Mouse (Mus musculus): ENCODE measurements at regions not wholly inside any gene's neighbourhood (a gene's known extent, or its start where the extent isn't known, plus 50 kb on each side); places are given as distances from the start of the nearest gene placed in this dataset.

DNA sequence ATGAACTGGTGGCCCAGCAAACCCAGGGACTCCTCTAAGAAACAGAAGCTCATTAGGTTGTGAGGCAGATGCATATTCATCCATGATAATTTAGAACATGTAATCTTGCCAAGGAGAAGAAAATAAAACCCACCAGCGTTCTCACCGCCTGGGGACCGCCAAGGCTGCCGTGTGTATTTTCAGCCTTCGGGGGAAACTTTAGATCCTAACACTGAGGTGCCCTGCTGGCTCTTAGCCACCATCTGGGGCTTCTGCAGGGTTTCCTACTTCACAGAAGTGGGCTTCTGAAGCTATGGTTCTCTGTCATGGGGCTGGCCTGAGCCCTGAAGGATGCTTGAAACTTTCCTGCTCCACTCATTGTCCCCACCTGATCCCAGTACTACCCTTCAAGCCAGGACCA, 90.8 kb upstream of the Kcng1 start:
- Histone ChIP-seq H3K4me3 (no peak overlapping the region), H3K36me3 (no peaks in the 10 kb centered on the region), H3K27me3 (no peaks in the 10 kb centered on the region), H3K27ac (replicated peaks) (no peak overlapping the region), H3K4me2 (replicated peaks) (no peak overlapping the region), H3K9ac (replicated peaks) (no peak overlapping the region), H3K4me1 (no peaks in the 10 kb centered on the region), H3K9me3 (peaks cover 17% of the 10 kb centered on the region; the same call in 1 of the 2 replicates)
- 98% methylated on average over 5 of the region's 5 CpGs for WGBS
- no peak for ATAC-seq (ENCODE audit: low FRiP score, low read depth)

DNA sequence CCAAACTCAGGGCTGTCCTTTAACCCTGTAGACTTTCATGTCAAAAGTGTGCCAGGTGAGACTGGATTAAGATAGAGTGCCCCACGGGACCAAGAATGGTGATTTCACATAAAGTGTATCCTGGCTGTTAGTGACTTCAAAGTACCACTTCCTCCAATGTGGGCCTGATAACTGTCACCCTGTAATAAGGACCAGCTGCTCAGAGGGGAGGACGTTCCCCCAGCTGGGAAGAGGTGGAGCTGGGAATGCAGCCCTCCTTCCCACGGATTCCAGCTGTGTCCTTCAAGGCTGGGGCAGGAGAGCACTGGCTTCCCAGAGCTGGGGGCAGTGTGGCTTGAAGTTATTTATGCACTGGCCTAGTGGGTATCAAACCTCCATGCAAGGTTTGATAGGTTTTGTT, 89.7 kb upstream of the Kcng1 start:
- H3K4me1 ChIP-seq = no peaks in the 10 kb centered on the region
- no peak for ATAC-seq (ENCODE audit: low FRiP score, low read depth)
- no peaks in the 10 kb centered on the region for H3K36me3 ChIP-seq
- WGBS = 52% methylated on average over 3 of the region's 3 CpGs
- H3K4me3 ChIP-seq = no peak overlapping the region
- H3K27ac ChIP-seq (replicated peaks) = no peak overlapping the region
- no peaks in the 10 kb centered on the region for H3K27me3 ChIP-seq
- H3K9me3 ChIP-seq = peaks cover 17% of the 10 kb centered on the region; the same call in 1 of the 2 replicates
- no peak overlapping the region for H3K9ac ChIP-seq (replicated peaks)
- no peak overlapping the region for H3K4me2 ChIP-seq (replicated peaks)

DNA sequence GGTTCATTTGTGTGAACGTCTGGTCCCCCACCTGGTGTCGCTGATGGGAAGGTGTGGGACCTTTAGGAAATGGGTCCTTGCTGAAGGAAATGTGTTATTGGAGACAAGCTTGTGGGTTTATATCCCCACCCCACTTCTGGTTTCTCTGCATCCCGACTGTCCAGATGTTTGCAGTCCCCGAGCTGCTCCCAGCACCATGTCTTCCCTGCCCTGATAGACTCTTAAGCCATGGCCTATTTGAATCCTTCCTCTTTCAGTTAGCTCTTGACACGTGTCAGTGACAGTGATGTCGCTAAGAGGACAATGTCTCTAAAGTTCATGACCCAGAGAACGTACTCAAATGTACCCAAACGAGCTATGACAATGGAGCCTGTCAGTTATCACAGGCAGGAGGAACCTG, 77.7 kb upstream of the Kcng1 start:
- no peak overlapping the region for H3K27ac ChIP-seq (replicated peaks)
- no peak for ATAC-seq (ENCODE audit: low FRiP score, low read depth)
- H3K4me3 ChIP-seq = no peak overlapping the region
- no peak overlapping the region for H3K4me2 ChIP-seq (replicated peaks)
- H3K36me3 ChIP-seq = no peaks in the 10 kb centered on the region
- H3K9ac ChIP-seq (replicated peaks) = no peak overlapping the region
- 0 out of 2 replicates have a peak, but pooled peaks cover 4% of the 10 kb centered on the region for H3K27me3 ChIP-seq
- H3K4me1 ChIP-seq = peaks cover 6% of the 10 kb centered on the region; the same call in 1 of the 2 replicates
- H3K9me3 ChIP-seq = no peaks in the 10 kb centered on the region
- 78% methylated on average over 8 of the region's 8 CpGs for WGBS

DNA sequence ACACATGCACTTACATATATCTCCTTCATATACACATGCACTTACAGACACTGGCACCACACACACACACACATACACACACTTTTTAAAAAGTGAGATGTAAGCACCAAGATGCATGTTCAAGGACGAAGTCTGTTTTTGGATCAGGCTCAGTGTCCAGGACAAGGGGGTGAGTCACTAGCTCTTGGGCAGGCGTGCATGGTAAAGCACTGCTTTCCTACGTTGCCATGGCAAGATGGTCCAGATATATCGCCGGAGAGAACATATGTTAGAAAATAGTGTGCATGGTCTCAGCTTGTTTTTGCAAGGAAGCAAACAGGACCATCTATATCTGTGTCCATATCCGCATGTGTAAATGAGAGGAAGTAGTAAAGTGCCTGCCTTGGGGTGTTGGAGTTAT, 77.0 kb upstream of the Kcng1 start:
- ATAC-seq (ENCODE audit: low FRiP score, low read depth) = no peak
- H3K4me2 ChIP-seq (replicated peaks) = no peak overlapping the region
- H3K27ac ChIP-seq (replicated peaks) = no peak overlapping the region
- 93% methylated on average over 6 of the region's 6 CpGs for WGBS
- H3K4me1 ChIP-seq = peaks cover 6% of the 10 kb centered on the region
- H3K27me3 ChIP-seq = 0 out of 2 replicates have a peak, but pooled peaks cover 4% of the 10 kb centered on the region
- no peaks in the 10 kb centered on the region for H3K9me3 ChIP-seq
- H3K9ac ChIP-seq (replicated peaks) = no peak overlapping the region
- no peak overlapping the region for H3K4me3 ChIP-seq
- H3K36me3 ChIP-seq = no peaks in the 10 kb centered on the region

DNA sequence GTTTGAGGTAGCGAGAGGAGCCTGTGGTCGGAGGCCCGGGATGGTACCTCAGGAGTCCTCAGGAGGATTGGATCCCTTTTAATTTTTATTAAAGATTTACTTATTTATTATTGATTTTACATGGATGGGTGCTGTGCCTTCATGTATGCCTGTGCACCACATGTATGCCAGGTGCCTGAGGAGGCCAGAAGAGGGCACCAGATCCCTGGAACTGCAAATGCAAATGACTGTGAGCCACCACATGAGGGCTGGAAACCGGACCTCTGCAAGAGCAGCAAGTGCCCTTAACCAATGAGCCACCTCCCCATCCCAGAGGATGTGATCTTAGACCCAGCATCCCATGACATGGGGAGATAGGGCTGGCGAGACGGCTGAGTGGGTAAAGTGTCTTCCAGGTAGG, 76.3 kb upstream of the Kcng1 start:
- Histone ChIP-seq H3K27me3 (0 out of 2 replicates have a peak, but pooled peaks cover 4% of the 10 kb centered on the region), H3K27ac (replicated peaks) (no peak overlapping the region), H3K4me2 (replicated peaks) (no peak overlapping the region), H3K9me3 (no peaks in the 10 kb centered on the region), H3K4me3 (no peak overlapping the region), H3K4me1 (peaks cover 6% of the 10 kb centered on the region), H3K36me3 (no peaks in the 10 kb centered on the region), H3K9ac (replicated peaks) (no peak overlapping the region)
- WGBS = 83% methylated on average over 6 of the region's 6 CpGs
- no peak for ATAC-seq (ENCODE audit: low FRiP score, low read depth)

GRCm38 (mm10) chr2:168354397-168354796, 72.9 kb upstream of the Kcng1 start:
- Histone ChIP-seq H3K36me3 (no peaks in the 10 kb centered on the region), H3K9ac (replicated peaks) (no peak overlapping the region), H3K4me3 (no peak overlapping the region), H3K9me3 (no peaks in the 10 kb centered on the region), H3K27ac (replicated peaks) (no peak overlapping the region), H3K4me1 (peaks cover 6% of the 10 kb centered on the region), H3K4me2 (replicated peaks) (no peak overlapping the region), H3K27me3 (0 out of 2 replicates have a peak, but pooled peaks cover 4% of the 10 kb centered on the region)
- ATAC-seq (ENCODE audit: low FRiP score, low read depth) = 0 out of 2 replicates have a peak, but pooled peaks have one; percentile 34
- WGBS = 36% methylated on average over 10 of the region's 10 CpGs

DNA sequence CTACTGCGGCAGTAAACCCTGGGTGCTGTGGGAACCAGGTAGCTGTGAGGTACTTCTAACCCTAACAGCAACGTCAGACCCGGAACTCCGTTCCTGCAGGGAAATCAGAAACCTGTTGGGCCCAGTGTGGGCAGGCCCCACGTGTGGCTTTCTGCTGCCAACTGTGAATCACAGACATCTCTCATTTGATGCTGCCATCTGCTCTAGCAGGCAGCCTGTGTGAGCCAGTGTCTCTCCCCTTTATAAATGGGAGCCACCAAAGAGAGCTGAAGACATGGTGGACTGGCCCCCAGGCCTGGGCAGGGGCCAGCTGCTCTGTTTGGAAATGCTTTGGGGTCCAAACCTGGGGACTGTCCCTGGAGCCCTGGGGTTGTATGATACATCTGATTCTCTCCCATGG, 71.1 kb upstream of the Kcng1 start:
- 71% methylated on average over 5 of the region's 5 CpGs for WGBS
- no peak overlapping the region for H3K27ac ChIP-seq (replicated peaks)
- H3K4me2 ChIP-seq (replicated peaks) = no peak overlapping the region
- no peak overlapping the region for H3K4me3 ChIP-seq
- no peak for ATAC-seq (ENCODE audit: low FRiP score, low read depth)
- peaks cover 6% of the 10 kb centered on the region for H3K4me1 ChIP-seq
- 0 out of 2 replicates have a peak, but pooled peaks cover 4% of the 10 kb centered on the region for H3K27me3 ChIP-seq
- no peaks in the 10 kb centered on the region for H3K36me3 ChIP-seq
- 0 out of 2 replicates have a peak, but pooled peaks cover 1% of the 10 kb centered on the region for H3K9me3 ChIP-seq
- H3K9ac ChIP-seq (replicated peaks) = no peak overlapping the region

GRCm38 (mm10) chr2:168352194-168352593, 70.7 kb upstream of the Kcng1 start:
- 69% methylated on average over 3 of the region's 3 CpGs for WGBS
- no peak overlapping the region for H3K27ac ChIP-seq (replicated peaks)
- ATAC-seq (ENCODE audit: low FRiP score, low read depth) = no peak

GRCm38 (mm10) chr2:168345384-168345783, 63.8 kb upstream of the Kcng1 start:
- Histone ChIP-seq H3K4me2 (replicated peaks) (no peak overlapping the region), H3K4me3 (no peak overlapping the region), H3K27me3 (peaks cover 5% of the 10 kb centered on the region), H3K9ac (replicated peaks) (no peak overlapping the region), H3K27ac (replicated peaks) (no peak overlapping the region), H3K9me3 (0 out of 2 replicates have a peak, but pooled peaks cover 4% of the 10 kb centered on the region), H3K4me1 (peaks cover 14% of the 10 kb centered on the region; the same call in 1 of the 2 replicates), H3K36me3 (no peaks in the 10 kb centered on the region)
- ATAC-seq (ENCODE audit: low FRiP score, low read depth) = no peak
- 92% methylated on average over 5 of the region's 5 CpGs for WGBS

More at GRCm38 (mm10) chr2:168352194-168352593, 70.7 kb upstream of the Kcng1 start:
- Histone ChIP-seq H3K9ac (replicated peaks) (no peak overlapping the region), H3K4me3 (no peak overlapping the region), H3K27me3 (peaks cover 6% of the 10 kb centered on the region), H3K9me3 (0 out of 2 replicates have a peak, but pooled peaks cover 4% of the 10 kb centered on the region), H3K4me1 (peaks cover 6% of the 10 kb centered on the region), H3K36me3 (no peaks in the 10 kb centered on the region), H3K4me2 (replicated peaks) (no peak overlapping the region)

GRCm38 (mm10) chr2:168343705-168344104, 62.2 kb upstream of the Kcng1 start:
- H3K9ac ChIP-seq (replicated peaks) = no peak overlapping the region
- H3K4me3 ChIP-seq = no peak overlapping the region
- H3K36me3 ChIP-seq = no peaks in the 10 kb centered on the region
- peaks cover 12% of the 10 kb centered on the region for H3K27me3 ChIP-seq
- ATAC-seq (ENCODE audit: low FRiP score, low read depth) = peak; percentile 58
- 0 out of 2 replicates have a peak, but pooled peaks cover 4% of the 10 kb centered on the region for H3K9me3 ChIP-seq
- 49% methylated on average over 7 of the region's 7 CpGs for WGBS
- no peak overlapping the region for H3K4me2 ChIP-seq (replicated peaks)
- H3K4me1 ChIP-seq = peaks cover 21% of the 10 kb centered on the region
- H3K27ac ChIP-seq (replicated peaks) = peak overlapping the region; percentile 66

DNA sequence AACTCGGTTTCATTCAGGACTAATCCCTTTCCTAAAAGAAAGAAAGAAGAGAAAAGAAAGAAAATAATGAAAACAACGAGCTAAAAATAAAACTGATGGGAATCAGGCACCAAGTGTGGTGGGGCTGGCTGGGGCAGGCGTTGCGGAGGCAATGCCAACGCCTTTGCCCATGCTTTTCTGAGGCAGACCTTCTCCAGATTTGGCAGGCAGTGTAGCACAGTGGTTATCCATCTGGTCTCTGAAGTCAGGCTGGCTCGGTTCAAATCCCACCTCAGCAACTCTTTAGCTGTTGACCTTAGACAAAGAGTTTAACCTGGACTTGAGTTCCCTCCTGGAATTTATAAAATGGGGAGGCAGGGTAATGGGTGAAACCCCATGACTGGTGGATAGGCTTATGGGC, 57.3 kb upstream of the Kcng1 start:
- peaks cover 29% of the 10 kb centered on the region for H3K4me1 ChIP-seq
- H3K9me3 ChIP-seq = no peaks in the 10 kb centered on the region
- ATAC-seq (ENCODE audit: low FRiP score, low read depth) = no peak
- no peak overlapping the region for H3K9ac ChIP-seq (replicated peaks)
- H3K27ac ChIP-seq (replicated peaks) = no peak overlapping the region; the same call in 1 of the 2 replicates
- H3K4me3 ChIP-seq = no peak overlapping the region
- H3K27me3 ChIP-seq = peaks cover 15% of the 10 kb centered on the region; the same call in 1 of the 2 replicates
- H3K4me2 ChIP-seq (replicated peaks) = 0 out of 2 replicates have a peak overlapping the region, but pooled peaks have one; percentile 1
- 37% methylated on average over 6 of the region's 6 CpGs for WGBS
- no peaks in the 10 kb centered on the region for H3K36me3 ChIP-seq

DNA sequence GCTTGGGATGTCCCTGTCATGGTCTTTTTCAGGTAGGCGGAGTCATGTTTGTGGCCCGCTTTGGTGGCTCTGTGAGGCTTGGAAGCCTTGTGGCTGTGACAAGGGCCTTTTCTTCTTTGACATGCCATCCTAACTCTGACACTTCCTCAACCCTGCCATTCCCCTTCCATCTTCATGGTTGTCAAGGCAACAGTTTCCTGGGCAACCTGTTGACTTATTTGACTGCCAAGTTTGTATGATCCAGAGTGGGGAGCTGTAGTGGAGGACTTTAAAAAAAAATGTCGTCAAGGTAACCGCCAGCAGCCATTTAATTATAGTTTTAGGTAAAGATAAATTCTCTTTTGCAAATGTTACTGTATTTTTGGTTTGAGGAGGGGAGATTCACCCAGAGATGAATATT, 56.8 kb upstream of the Kcng1 start:
- Histone ChIP-seq H3K4me3 (no peak overlapping the region), H3K4me2 (replicated peaks) (0 out of 2 replicates have a peak overlapping the region, but pooled peaks have one; percentile 1), H3K9me3 (no peaks in the 10 kb centered on the region), H3K4me1 (peaks cover 29% of the 10 kb centered on the region), H3K27ac (replicated peaks) (no peak overlapping the region), H3K9ac (replicated peaks) (no peak overlapping the region), H3K36me3 (no peaks in the 10 kb centered on the region), H3K27me3 (peaks cover 15% of the 10 kb centered on the region; the same call in 1 of the 2 replicates)
- 27% methylated on average over 4 of the region's 4 CpGs for WGBS
- peak; percentile 48; the same call in 1 of the 2 replicates for ATAC-seq (ENCODE audit: low FRiP score, low read depth)

GRCm38 (mm10) chr2:168337611-168338010, 56.1 kb upstream of the Kcng1 start:
- peaks cover 30% of the 10 kb centered on the region for H3K4me1 ChIP-seq
- no peak overlapping the region for H3K4me2 ChIP-seq (replicated peaks)
- ATAC-seq (ENCODE audit: low FRiP score, low read depth) = no peak
- no peak overlapping the region for H3K9ac ChIP-seq (replicated peaks)
- no peaks in the 10 kb centered on the region for H3K9me3 ChIP-seq
- H3K27ac ChIP-seq (replicated peaks) = no peak overlapping the region
- peaks cover 15% of the 10 kb centered on the region; the same call in 1 of the 2 replicates for H3K27me3 ChIP-seq
- no peaks in the 10 kb centered on the region for H3K36me3 ChIP-seq
- WGBS = 77% methylated on average over 3 of the region's 3 CpGs
- H3K4me3 ChIP-seq = no peak overlapping the region

Measured in midbrain, embryonic 12.5 days (tissue).